Mouse (Mus musculus) olfactory bulb, adult 2 months (tissue): ENCODE measurements at regions not wholly inside any gene's neighbourhood (a gene's known extent, or its start where the extent isn't known, plus 50 kb on each side); places are given as distances from the start of the nearest gene placed in this dataset.

Experiments used
- CTCF ChIP-seq: fragments of 200-500 bp; IDR thresholded peaks from 2 replicates; pipeline ENCODE4 v1.5.1; 2012; ENCODE audit warnings: low read depth, mild to moderate bottlenecking, low read length, moderate library complexity; ENCODE audit not compliant: insufficient read depth
- POLR2A ChIP-seq: fragments of 200-500 bp; IDR thresholded peaks from 2 replicates; pipeline ENCODE4 v1.6.1; 2012; ENCODE audit warnings: mild to moderate bottlenecking, low read depth, low read length, moderate library complexity; ENCODE audit not compliant: insufficient read depth

DNA sequence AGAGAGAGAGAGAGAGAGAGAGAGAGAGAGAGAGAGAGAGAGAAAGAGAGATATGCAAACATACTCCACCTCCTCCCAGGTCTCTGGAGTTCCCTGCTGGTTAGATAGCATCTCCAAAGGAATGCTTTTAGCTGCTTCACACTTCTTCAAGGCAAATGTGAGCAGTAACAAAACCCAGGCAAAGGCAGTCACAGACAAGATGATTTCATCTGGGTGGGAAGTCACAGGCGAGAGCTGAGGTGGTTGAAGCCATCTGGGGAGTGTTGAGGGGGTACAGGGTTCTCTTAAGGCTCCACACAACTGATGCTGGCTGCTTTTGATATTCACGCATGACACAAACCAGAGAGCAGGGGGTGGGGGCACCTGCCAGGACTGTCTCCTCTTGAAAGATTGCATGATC, 322.7 kb upstream of the Mki67 start:
- TF ChIP-seq CTCF (no peak), POLR2A (no peak)
